Mouse (Mus musculus) olfactory bulb, adult 2 months (tissue): ENCODE data around the gene Tom1l1.

Source experiments
- CTCF ChIP-seq: fragments of 200-500 bp; IDR thresholded peaks from 2 replicates; pipeline ENCODE4 v1.5.1; 2012; ENCODE audit warnings: low read depth, mild to moderate bottlenecking, low read length, moderate library complexity; ENCODE audit not compliant: insufficient read depth
- POLR2A ChIP-seq: fragments of 200-500 bp; IDR thresholded peaks from 2 replicates; pipeline ENCODE4 v1.6.1; 2012; ENCODE audit warnings: mild to moderate bottlenecking, low read depth, low read length, moderate library complexity; ENCODE audit not compliant: insufficient read depth

GRCm38 (mm10) chr11:90612118-90612517 lies 76.0 kb downstream of the Tom1l1 start:
- TF ChIP-seq POLR2A (no peak), CTCF (no peak)
